Mouse (Mus musculus): ENCODE results near the gene Ehhadh. TPM values are rescaled to one million over a fixed set of nuclear protein-coding genes. Genes with fewer than 3 reads are reported as not detected.

Gene Ehhadh
- polyA plus RNA-seq, 1 experiment from 2014 or later = 1.5 TPM

DNA sequence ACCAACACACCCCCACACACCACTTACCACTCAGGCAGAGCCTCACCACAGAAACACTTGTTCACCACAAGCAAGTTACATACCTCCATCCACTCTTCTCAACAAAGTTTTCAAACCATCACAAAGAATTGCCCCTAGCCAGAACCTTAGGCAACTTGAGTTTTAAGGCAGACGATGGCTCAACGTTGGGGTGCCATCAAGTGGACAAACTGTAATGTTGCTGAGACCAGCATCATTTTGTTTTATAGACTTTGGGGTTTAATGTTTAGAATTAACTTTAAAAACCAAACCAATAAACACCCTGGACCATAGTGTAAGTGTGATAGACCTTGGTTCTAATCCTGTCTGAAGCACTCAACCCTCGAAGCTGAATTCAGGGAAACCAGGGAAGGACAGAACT, 19.4 kb downstream of the Ehhadh start:
- Histone ChIP-seq H3K4me1 (replicated peaks) (no peaks in the 10 kb centered on the region), H3K27me3 (ENCODE audit: insufficient read depth, poor library complexity, severe bottlenecking) (no peaks in the 10 kb centered on the region; the same call in 1 of the 2 replicates), H3K4me3 (no peak overlapping the region), H3K36me3 (no peaks in the 10 kb centered on the region), H3K27ac (no peak overlapping the region), H3K9me3 (no peaks in the 10 kb centered on the region)
- whole genome bisulfite sequencing = 80% methylated on average over 3 of the region's 3 CpGs
- DNase-seq (ENCODE audit: low spot score) = no peak

DNA sequence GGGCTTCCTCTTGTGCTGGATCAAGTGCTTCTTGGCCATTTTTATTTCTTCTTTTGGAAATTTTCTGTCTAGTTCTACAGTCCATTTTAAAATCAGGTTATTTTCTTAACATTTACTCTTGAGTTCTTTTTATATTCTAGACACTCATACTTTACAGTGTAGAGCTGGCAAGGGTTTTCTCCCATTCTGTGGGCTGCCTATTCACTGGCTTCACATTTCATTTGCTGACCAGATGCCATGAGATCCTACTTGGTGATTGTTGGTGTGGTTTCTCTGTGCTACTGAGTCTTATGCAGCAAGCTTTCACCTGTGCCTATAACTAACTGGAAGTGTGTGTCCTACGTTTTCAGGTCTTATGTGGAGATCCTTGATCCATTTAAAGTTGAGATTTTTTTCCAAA, 29.2 kb downstream of the Ehhadh start:
- WGBS = 85% methylated on average over 1 of the region's 1 CpGs
- Histone ChIP-seq H3K27me3 (ENCODE audit: insufficient read depth, poor library complexity, severe bottlenecking) (no peaks in the 10 kb centered on the region), H3K9me3 (no peaks in the 10 kb centered on the region), H3K36me3 (no peaks in the 10 kb centered on the region), H3K27ac (no peak overlapping the region), H3K4me1 (replicated peaks) (no peaks in the 10 kb centered on the region), H3K4me3 (no peak overlapping the region)
- no peak for DNase-seq (ENCODE audit: low spot score)

DNA sequence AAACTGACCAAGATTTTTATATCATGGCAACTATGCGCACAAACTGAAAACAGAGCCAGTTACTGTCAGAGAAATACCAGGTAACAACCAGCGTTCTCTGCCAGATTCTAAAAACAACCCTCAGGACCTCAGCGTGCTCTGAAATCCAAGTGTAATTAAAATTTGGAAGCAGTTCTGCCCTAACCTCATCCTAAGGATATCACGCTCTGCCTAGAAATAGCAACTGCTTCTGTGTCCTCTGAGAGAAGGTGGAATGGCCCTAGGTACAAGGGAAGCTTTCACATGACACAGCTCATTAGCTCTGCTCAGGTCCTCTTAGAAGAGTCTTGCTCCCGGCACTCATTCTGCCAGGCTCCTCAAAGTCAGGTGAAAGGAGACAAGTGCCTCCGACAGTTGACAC, 44.2 kb downstream of the Ehhadh start:
- Histone ChIP-seq H3K27ac (no peak overlapping the region), H3K9me3 (peaks cover 3% of the 10 kb centered on the region; the same call in 1 of the 2 replicates), H3K36me3 (no peaks in the 10 kb centered on the region), H3K4me3 (no peak overlapping the region), H3K27me3 (ENCODE audit: insufficient read depth, poor library complexity, severe bottlenecking) (no peaks in the 10 kb centered on the region), H3K4me1 (replicated peaks) (no peaks in the 10 kb centered on the region)
- DNase-seq (ENCODE audit: low spot score) = no peak
- WGBS = 93% methylated on average over 6 of the region's 6 CpGs

DNA sequence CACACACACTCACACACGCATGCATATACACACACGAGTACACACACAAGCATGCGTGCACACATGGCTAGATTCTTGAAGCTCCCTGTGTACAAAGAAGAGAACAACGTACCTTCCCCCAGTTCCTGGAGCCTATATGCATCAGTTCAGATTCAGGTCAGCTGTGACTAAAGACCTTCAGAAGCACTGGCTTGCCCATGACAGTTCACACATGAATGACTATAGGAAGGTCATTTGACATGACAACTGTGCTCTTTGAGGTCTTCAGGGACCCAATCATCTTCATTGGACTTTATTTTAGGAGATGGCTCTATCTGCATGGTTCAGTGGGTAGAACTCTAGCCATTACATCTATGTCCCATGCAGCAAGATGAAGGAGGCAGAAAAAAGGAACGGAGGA, 44.7 kb downstream of the Ehhadh start:
- no peak overlapping the region for H3K4me3 ChIP-seq
- H3K36me3 ChIP-seq = no peaks in the 10 kb centered on the region
- no peak overlapping the region for H3K27ac ChIP-seq
- H3K9me3 ChIP-seq = peaks cover 3% of the 10 kb centered on the region; the same call in 1 of the 2 replicates
- WGBS = 92% methylated on average over 5 of the region's 5 CpGs
- H3K27me3 ChIP-seq (ENCODE audit: insufficient read depth, poor library complexity, severe bottlenecking) = no peaks in the 10 kb centered on the region
- no peak for DNase-seq (ENCODE audit: low spot score)
- no peaks in the 10 kb centered on the region for H3K4me1 ChIP-seq (replicated peaks)

DNA sequence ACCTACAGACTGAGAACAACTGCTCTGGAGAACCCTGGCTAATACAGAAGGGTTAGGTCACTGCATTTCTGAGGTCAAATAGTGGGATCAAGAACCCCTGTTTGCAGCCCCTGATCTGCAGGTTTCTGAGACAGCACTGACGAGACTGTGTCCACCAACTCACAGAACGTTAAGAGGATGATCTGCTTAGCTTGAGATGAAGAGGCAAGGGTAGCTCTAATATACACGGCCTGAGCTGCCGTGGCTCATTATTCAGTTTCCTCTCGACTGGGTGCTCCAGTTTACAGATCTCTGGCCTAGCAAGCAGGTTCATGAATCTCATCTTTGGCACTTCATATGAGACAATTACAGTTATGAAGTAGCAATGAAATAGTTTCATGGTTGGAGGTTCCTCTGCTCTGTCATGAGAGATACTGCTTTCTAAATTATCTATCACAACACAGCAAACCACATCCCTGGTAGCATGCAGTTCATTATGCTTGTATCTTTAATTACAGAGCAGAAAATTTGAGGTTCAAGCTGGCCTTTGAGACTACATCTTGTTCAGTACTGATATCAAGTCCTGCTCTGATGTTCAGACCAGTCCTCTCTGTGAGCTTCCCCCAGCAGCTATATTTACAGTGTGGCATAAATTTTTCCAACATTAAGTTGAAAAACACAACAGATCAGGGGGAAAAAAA, 45.3 kb downstream of the Ehhadh start:
- 86% methylated on average over 5 of the region's 5 CpGs for WGBS
- H3K4me1 ChIP-seq (replicated peaks) = no peaks in the 10 kb centered on the region
- peaks cover 3% of the 10 kb centered on the region; the same call in 1 of the 2 replicates for H3K9me3 ChIP-seq
- no peak overlapping the region for H3K4me3 ChIP-seq
- no peaks in the 10 kb centered on the region for H3K27me3 ChIP-seq (ENCODE audit: insufficient read depth, poor library complexity, severe bottlenecking)
- no peaks in the 10 kb centered on the region for H3K36me3 ChIP-seq
- no peak for DNase-seq (ENCODE audit: low spot score)
- no peak overlapping the region for H3K27ac ChIP-seq

DNA sequence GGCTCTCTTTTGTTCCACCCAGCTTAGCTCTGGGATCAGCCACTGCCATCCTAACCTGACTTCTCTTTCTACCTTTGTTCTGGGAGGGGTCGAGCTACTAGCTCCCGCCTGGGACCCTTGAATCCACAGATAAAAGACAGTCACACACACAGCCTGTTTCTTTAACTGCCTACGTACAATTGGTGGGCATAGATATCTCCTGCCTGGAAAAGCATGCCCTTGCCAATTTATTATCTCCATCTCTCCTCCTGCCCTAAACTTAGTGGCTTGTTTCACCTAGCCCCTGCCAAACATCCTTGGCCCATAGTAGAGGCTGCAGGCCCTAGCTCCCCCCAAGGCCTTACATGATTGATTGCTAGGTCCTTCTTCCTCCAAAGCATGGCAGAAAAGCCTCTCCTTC, 46.1 kb downstream of the Ehhadh start:
- no peak for DNase-seq (ENCODE audit: low spot score)
- Histone ChIP-seq H3K36me3 (no peaks in the 10 kb centered on the region), H3K4me3 (no peak overlapping the region), H3K9me3 (peaks cover 3% of the 10 kb centered on the region; the same call in 1 of the 2 replicates), H3K27ac (no peak overlapping the region), H3K4me1 (replicated peaks) (no peaks in the 10 kb centered on the region), H3K27me3 (ENCODE audit: insufficient read depth, poor library complexity, severe bottlenecking) (no peaks in the 10 kb centered on the region)
- WGBS = 79% methylated on average over 3 of the region's 3 CpGs

DNA sequence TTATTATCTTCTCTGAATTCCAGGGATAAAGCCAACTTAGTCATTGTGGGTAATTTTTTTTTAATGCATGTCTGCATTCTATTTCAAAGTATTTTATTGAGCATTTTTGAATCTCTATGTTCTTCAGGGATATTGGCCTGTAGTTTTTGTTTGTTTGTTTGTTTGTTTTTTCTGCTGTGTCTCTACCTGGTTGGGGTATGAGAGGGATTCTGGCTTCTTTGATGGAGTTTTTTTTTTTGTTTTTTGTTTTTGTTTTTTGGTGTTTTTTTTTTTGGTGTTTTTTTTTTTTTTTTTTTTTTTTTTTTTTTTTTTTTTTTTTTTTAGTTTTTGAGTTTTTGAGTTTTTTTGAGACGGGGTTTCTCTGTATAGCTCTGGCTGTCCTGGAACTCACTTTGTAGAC, 52.0 kb downstream of the Ehhadh start:
- 92% methylated on average over 1 of the region's 1 CpGs for WGBS
- H3K36me3 ChIP-seq = no peaks in the 10 kb centered on the region
- H3K9me3 ChIP-seq = peaks cover 3% of the 10 kb centered on the region; the same call in 1 of the 2 replicates
- H3K27me3 ChIP-seq (ENCODE audit: insufficient read depth, poor library complexity, severe bottlenecking) = no peaks in the 10 kb centered on the region
- no peak overlapping the region for H3K4me3 ChIP-seq
- no peak overlapping the region for H3K27ac ChIP-seq
- DNase-seq (ENCODE audit: low spot score) = no peak
- H3K4me1 ChIP-seq (replicated peaks) = no peaks in the 10 kb centered on the region

DNA sequence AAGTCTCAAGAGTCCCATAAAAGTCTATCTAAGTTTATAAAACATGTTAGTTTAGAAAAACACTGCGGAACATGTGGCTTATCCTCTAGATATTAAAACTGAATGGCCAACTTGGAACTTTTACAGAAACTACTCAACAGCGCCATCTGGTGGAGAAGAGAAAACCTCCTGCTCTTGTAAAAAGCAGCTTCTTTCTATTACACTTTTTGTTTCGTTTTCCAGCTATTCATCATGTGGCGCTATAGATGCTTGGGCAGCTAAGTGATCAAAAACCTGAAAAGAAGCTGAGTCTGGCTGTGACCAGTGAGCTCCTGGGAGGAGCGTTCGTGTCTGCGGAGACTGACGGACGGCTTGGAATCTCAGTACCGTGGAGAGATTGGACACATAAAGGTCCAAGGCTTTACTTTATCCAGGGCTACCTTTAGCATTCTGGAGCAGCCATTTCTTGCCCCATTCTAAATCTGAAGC, 59.7 kb downstream of the Ehhadh start:
- Histone ChIP-seq H3K36me3 (no peaks in the 10 kb centered on the region), H3K9me3 (no peaks in the 10 kb centered on the region), H3K4me3 (peak overlapping the region; percentile 38), H3K27ac (peak overlapping the region; percentile 64; the same call in 1 of the 2 replicates), H3K27me3 (ENCODE audit: insufficient read depth, poor library complexity, severe bottlenecking) (no peaks in the 10 kb centered on the region), H3K4me1 (replicated peaks) (no peaks in the 10 kb centered on the region)
- peak; percentile 55 for DNase-seq (ENCODE audit: low spot score)
- WGBS = 45% methylated on average over 10 of the region's 10 CpGs

DNA sequence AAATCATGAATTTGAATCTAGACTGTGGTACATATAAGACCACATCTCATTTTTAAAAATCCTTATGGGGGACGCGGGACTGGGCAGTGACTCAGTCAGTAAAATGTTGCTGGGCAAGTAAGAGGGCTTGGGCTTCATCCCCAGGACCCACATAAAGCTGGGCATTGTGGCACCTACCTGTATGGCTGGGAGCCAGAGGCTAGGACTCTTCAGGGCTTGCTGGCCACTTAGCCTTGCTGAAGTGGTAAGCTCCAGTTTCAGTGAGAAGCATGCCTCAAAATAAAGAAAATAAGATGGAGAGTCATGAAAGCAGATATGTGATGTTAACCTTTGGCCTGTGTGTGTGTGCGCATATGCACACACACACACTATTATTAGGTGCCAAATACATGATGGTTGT, 60.2 kb downstream of the Ehhadh start:
- Histone ChIP-seq H3K27ac (no peak overlapping the region), H3K4me3 (no peak overlapping the region), H3K36me3 (no peaks in the 10 kb centered on the region), H3K27me3 (ENCODE audit: insufficient read depth, poor library complexity, severe bottlenecking) (no peaks in the 10 kb centered on the region), H3K9me3 (no peaks in the 10 kb centered on the region), H3K4me1 (replicated peaks) (no peaks in the 10 kb centered on the region)
- 88% methylated on average over 3 of the region's 3 CpGs for WGBS
- no peak for DNase-seq (ENCODE audit: low spot score)

DNA sequence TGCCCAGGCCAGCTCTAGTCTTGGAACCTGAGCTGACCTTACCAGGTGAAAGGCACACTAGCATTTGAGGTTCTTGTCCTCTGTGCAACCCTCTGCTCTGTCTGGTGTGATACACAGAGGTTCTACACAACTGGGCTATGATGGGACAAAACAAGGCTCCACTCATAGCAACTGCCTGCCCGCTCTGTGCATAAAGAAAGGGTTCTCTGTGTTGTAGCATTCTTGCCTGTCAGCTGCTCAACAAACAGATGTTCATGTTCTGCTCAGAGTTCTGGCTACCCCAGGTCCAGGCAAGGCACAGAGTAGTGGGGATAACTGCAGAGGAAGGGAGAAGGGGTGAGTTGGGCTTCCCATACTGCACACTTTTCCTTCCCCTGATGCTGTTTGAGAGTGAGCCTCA, 63.3 kb downstream of the Ehhadh start:
- DNase-seq (ENCODE audit: low spot score) = no peak
- H3K36me3 ChIP-seq = no peaks in the 10 kb centered on the region
- H3K9me3 ChIP-seq = no peaks in the 10 kb centered on the region
- no peak overlapping the region for H3K4me3 ChIP-seq
- H3K27ac ChIP-seq = no peak overlapping the region
- 85% methylated on average over 1 of the region's 1 CpGs for WGBS
- no peaks in the 10 kb centered on the region for H3K27me3 ChIP-seq (ENCODE audit: insufficient read depth, poor library complexity, severe bottlenecking)
- no peaks in the 10 kb centered on the region for H3K4me1 ChIP-seq (replicated peaks)

DNA sequence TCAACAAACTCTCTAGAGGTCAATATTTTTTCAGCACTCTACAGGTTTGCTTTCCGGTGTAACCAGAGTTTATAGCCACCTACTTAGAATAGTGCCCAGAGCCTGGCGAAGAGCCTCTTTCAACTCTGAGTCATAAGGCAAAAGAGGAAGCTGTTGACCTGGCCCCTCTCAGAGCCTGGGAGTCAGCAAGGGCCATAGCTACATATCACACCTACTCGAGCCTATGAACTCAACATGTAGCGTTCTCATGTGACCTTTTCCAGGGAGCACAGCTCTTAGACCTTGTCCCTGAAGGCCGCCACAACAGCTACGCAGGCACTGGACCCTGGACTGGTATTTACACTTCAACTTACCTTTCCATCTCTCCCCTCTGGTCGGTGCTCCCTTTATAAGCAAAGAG, 67.8 kb downstream of the Ehhadh start:
- Histone ChIP-seq H3K27ac (no peak overlapping the region), H3K4me1 (replicated peaks) (no peaks in the 10 kb centered on the region), H3K36me3 (no peaks in the 10 kb centered on the region), H3K27me3 (ENCODE audit: insufficient read depth, poor library complexity, severe bottlenecking) (no peaks in the 10 kb centered on the region), H3K9me3 (no peaks in the 10 kb centered on the region), H3K4me3 (no peak overlapping the region)
- DNase-seq (ENCODE audit: low spot score) = no peak
- 92% methylated on average over 7 of the region's 7 CpGs for WGBS

DNA sequence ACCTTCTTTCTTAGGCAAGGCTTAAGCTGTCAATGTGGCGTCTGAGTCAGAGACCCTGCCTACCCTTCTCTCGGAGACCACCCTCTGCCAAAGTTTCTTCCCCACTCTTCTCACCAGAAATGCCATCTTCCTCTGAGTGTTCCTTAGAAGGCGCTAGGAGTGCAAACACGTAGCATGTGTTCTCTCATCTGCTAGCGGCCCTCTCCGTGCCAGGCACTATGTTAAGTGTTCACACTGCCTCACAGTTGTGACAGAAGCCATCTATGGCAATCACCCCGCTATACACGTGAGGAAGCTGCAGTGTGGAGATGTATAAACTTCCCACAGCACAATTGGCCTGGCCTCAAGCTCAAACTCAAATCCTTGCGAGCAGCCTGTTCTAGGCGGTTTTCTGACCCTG, 73.1 kb downstream of the Ehhadh start:
- DNase-seq (ENCODE audit: low spot score) = no peak
- Histone ChIP-seq H3K27ac (no peak overlapping the region), H3K4me1 (replicated peaks) (peaks cover 6% of the 10 kb centered on the region; the same call in 1 of the 2 replicates), H3K27me3 (ENCODE audit: insufficient read depth, poor library complexity, severe bottlenecking) (no peaks in the 10 kb centered on the region), H3K36me3 (no peaks in the 10 kb centered on the region), H3K9me3 (no peaks in the 10 kb centered on the region), H3K4me3 (no peak overlapping the region)
- 90% methylated on average over 10 of the region's 10 CpGs for WGBS
